Mouse (Mus musculus) small intestine, adult 2 months (tissue): Measurements from ENCODE around the gene Ano1.

Experiments
- CTCF ChIP-seq: fragments of 200-500 bp; IDR thresholded peaks from 2 replicates; pipeline ENCODE4 v1.5.1; 2012; ENCODE audit warnings: low read depth, mild to moderate bottlenecking, control low read depth, inconsistent platforms, low read length, moderate library complexity, mixed read lengths; ENCODE audit not compliant: insufficient replicate concordance, insufficient read length; ENCODE audit errors: extremely low read depth
- POLR2A ChIP-seq: fragments of 200-500 bp; IDR thresholded peaks from 2 replicates; pipeline ENCODE4 v1.6.1; 2012; ENCODE audit warnings: low read depth, mild to moderate bottlenecking, control low read depth, inconsistent platforms, low read length, moderate library complexity

DNA sequence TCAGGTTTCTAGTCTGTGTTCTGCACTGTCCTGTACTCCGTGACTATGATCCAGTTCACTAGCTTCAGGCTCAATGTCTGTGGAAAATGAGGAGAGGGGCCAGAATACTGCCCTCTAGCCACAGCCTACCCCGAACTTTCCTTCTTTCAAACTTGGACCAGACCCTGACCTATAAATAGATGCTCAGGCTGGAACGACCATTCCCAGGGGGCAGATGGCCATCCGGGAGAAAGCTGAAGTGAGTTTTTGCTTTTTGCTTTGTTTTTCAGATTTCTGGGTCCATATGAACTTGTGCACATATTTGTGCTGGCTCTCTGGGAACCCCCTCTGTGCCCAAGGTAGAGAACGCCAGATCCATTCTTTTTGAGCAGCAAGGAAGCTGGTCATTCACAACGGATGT is 116.9 kb downstream of the Ano1 start:
- TF ChIP-seq CTCF (no peak), POLR2A (no peak)
